Comparison of ENCODE assay signal across 8 mouse cellular contexts in the genomic region with DNA sequence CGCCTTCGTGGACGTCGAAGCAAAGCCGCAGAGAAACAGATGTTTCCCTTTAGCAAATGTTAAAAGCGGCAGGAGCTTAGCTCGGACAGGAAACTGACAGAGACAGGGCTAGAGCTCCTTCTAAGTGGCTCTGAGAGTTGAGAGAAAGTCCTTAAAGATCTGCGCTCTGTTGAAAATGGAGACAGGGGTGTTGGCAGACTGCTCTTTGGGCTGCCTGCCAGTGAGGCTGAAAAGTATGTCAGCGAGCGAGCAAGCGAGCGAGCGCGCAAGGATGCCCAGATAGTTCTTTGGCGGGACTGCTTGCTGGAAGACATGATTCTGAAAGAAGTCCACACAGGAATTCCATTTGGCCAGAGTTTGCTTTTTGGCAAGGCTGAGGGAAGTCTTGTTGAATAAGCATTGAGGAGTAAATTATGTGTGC.
DNase-seq lines count a peak whose midpoint lies in the region; ATAC-seq lines count a peak whose summit lies in the region.
"Had no signal": no experiment of that assay in that cellular context is flagged by ENCODE, and none has a peak within 500 bp of the region (broad histone marks: within the 10 kb centered on the region; RNA-seq: fewer than 3 reads in every experiment).

No protein-coding gene starts in this region.

- H3K36me3 ChIP-seq in megakaryocyte, embryonic 14.5 days (replicated peaks; ENCODE audit: low read length), result no peaks in the 10 kb centered on the region

- H3K9me3 ChIP-seq in megakaryocyte, embryonic 14.5 days, result no peaks in the 10 kb centered on the region

- intact Hi-C loops in heart, postnatal 14 days (cut with DNase I), result no loop called here
- intact Hi-C loops in left cerebral cortex, postnatal 14 days (cut with DNase I), result no loop called here

- no peaks in the 10 kb centered on the region for H3K27me3 ChIP-seq in megakaryocyte, embryonic 14.5 days (replicated peaks)

- H3K4me1 ChIP-seq in brown adipose tissue, adult 24 weeks (ENCODE audit: control insufficient read depth, insufficient read depth, insufficient read length, low read length), result no peaks in the 10 kb centered on the region
- H3K4me1 ChIP-seq in megakaryocyte, embryonic 14.5 days, result no peaks in the 10 kb centered on the region

- DNase-seq in adrenal gland, postnatal 25 days, result peak; percentile 14
- DNase-seq in heart, postnatal 14 days, result peak; percentile 67 to 79
- peak; percentile 62 to 71 for DNase-seq in left cerebral cortex, postnatal 14 days (ENCODE audit: low spot score in 2 of 2)
- DNase-seq in urinary bladder, postnatal 25 days (ENCODE audit: low spot score), result peak; percentile 39

- ATAC-seq in frontal cortex, adult (ENCODE audit: low TSS enrichment), result peak; percentile 95

- H3K27ac ChIP-seq in brown adipose tissue, adult 24 weeks (replicated peaks; ENCODE audit: low read depth, low read length), result peak overlapping the region; percentile 57; the same call in 1 of the 2 replicates

- peak overlapping the region; percentile 39 for H3K4me3 ChIP-seq in brown adipose tissue, adult 24 weeks (ENCODE audit: insufficient read depth, low read depth, low read length)
- peak overlapping the region; percentile 80 for H3K4me3 ChIP-seq in megakaryocyte, embryonic 14.5 days (replicated peaks)
- H3K4me3 ChIP-seq: erythroblast, embryonic 14.5 days had no signal

Comparison
In these comparisons a context has a peak if more than half of its experiments do, and no peak if none do; other contexts are left out.
1. Peak in every context shown above with its lines: DNase-seq, ATAC-seq, H3K4me3 ChIP-seq and H3K27ac ChIP-seq.
2. DNase-seq: peak in every context shown above with its lines; median percentile 73 in heart, postnatal 14 days; 66 in left cerebral cortex, postnatal 14 days; 39 in urinary bladder, postnatal 25 days; 14 in adrenal gland, postnatal 25 days.